Mouse (Mus musculus): ENCODE measurements at regions not wholly inside any gene's neighbourhood (a gene's known extent, or its start where the extent isn't known, plus 50 kb on each side); places are given as distances from the start of the nearest gene placed in this dataset.

DNA sequence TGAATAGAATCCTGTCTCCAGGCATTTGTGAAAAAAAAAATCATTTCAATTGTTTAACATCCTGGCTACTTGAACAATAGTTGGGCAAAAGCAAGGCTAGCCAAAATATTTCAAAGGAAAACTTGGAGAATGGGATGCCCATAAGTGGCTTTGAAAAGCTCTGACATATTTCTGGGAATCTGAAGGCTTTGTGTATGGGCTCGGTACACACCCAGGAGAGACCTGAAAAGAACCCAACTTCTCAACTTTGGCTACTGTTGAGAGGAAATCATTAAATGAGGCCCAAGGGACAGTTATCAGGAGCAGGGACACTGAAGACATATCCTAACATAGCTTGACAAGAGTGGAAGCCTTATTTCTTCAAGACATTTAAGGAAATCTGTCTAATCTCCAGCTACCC is 179.0 kb downstream of the Cxcl12 start:
- ATAC-seq (ENCODE audit: insufficient read depth, low FRiP score): no peak
- Histone ChIP-seq H3K9ac (ENCODE audit: low read length) (no peak overlapping the region), H3K4me1 (ENCODE audit: control insufficient read depth, insufficient read depth, low read length) (no peaks in the 10 kb centered on the region), H3K27ac (ENCODE audit: low read length) (no peak overlapping the region), H3K36me3 (ENCODE audit: control insufficient read depth, insufficient read depth, low read length) (no peaks in the 10 kb centered on the region), H3K4me3 (replicated peaks; ENCODE audit: low read length) (no peak overlapping the region), H3K9me3 (replicated peaks; ENCODE audit: control insufficient read depth, low read length) (no peaks in the 10 kb centered on the region), H3K27me3 (ENCODE audit: control insufficient read depth, insufficient read depth, low read length) (no peaks in the 10 kb centered on the region), H3K4me2 (ENCODE audit: low read depth, low read length) (no peak overlapping the region)
- WGBS: 87% methylated on average over 1 of the region's 1 CpGs

DNA sequence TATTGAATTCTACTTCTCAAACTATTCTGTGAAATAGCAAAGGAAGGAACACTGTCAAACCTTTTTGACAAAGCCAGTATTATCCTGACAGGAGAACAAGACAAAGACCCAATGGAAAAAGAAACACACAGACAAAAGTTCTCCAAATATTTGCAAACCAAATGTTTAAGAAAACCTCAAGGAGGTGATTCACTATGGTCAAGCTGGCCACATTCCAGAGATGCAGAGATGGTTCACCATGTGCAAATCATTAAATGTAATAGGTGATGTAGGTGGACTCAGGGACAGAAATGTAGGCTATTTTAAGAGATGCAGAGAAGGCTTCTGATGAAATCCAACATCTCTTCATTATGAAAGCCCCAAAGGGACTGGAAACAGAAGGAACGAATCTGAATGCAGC is 183.5 kb downstream of the Cxcl12 start:
- no peak for ATAC-seq (ENCODE audit: insufficient read depth, low FRiP score)
- H3K27ac ChIP-seq (ENCODE audit: low read length): no peak overlapping the region
- H3K27me3 ChIP-seq (ENCODE audit: control insufficient read depth, insufficient read depth, low read length): no peaks in the 10 kb centered on the region
- 64% methylated on average over 1 of the region's 1 CpGs for WGBS
- no peak overlapping the region for H3K4me2 ChIP-seq (ENCODE audit: low read depth, low read length)
- no peak overlapping the region for H3K4me3 ChIP-seq (replicated peaks; ENCODE audit: low read length)
- H3K4me1 ChIP-seq (ENCODE audit: control insufficient read depth, insufficient read depth, low read length): no peaks in the 10 kb centered on the region
- no peaks in the 10 kb centered on the region for H3K36me3 ChIP-seq (ENCODE audit: control insufficient read depth, insufficient read depth, low read length)
- no peaks in the 10 kb centered on the region for H3K9me3 ChIP-seq (replicated peaks; ENCODE audit: control insufficient read depth, low read length)
- H3K9ac ChIP-seq (ENCODE audit: low read length): no peak overlapping the region

DNA sequence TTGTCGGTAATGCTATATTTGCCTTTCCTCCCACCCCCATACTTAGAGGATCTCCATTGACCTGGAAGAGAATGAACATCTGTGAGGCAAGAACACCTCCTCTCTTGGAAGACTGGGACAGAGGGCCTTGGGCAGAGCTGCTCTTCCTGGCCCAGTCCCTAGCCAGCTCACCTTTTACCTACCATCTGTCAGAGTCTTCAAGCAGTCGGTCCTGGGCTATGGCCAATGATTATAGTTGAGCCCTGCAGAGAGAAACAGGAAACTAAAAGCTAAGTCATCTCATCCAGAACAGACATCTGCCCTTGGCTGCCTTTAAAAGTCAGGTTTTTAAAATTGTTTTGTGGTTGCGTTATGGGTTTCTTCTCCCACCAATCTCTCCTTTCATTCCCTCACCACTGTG is 184.8 kb downstream of the Cxcl12 start:
- Histone ChIP-seq H3K9ac (ENCODE audit: low read length) (no peak overlapping the region), H3K27ac (ENCODE audit: low read length) (no peak overlapping the region), H3K4me1 (ENCODE audit: control insufficient read depth, insufficient read depth, low read length) (no peaks in the 10 kb centered on the region), H3K9me3 (replicated peaks; ENCODE audit: control insufficient read depth, low read length) (no peaks in the 10 kb centered on the region), H3K4me2 (ENCODE audit: low read depth, low read length) (no peak overlapping the region), H3K27me3 (ENCODE audit: control insufficient read depth, insufficient read depth, low read length) (no peaks in the 10 kb centered on the region), H3K36me3 (ENCODE audit: control insufficient read depth, insufficient read depth, low read length) (no peaks in the 10 kb centered on the region), H3K4me3 (replicated peaks; ENCODE audit: low read length) (no peak overlapping the region)
- ATAC-seq (ENCODE audit: insufficient read depth, low FRiP score): no peak
- 83% methylated on average over 3 of the region's 3 CpGs for WGBS

DNA sequence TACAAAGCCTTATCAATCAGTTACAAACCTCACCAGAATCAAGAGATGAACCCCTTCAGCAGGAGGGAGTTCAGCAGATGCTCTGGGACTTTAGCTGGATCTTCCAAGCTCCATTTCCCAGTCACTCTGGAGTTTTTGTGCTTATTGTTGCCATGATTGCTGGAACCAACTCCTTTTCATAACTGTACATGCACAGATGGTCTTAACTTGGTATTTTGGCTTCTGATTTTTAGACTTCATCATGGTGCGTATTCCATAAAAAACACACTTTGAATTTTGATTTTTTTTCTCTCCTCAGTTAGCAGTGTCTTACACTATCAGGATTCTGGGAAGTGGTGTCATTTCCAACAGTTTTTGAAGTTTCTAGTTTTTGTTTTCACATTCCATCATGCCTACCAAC is 187.8 kb downstream of the Cxcl12 start:
- no peak overlapping the region for H3K27ac ChIP-seq (ENCODE audit: low read length)

DNA sequence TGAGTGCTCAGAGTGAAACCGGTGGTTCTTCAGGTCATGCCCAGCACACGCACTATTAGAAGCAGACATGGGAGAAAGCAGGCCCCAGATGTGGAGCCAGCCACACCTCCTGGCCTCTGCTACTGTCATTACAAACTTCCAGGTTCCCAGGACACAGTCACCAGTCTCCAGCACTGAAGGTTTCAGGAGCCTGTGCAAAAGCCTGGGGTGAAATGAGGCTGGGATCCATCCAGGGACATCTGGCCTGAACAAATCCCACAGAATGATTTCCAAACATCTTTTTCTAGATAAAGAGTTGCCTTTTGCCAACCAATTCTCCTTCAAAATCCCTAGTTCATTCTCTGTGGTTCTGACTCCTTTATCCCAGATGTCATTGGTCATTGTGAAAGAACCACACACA is 191.1 kb downstream of the Cxcl12 start:
- H3K9me3 ChIP-seq (replicated peaks; ENCODE audit: control insufficient read depth, low read length): no peaks in the 10 kb centered on the region
- H3K4me2 ChIP-seq (ENCODE audit: low read depth, low read length): no peak overlapping the region
- no peaks in the 10 kb centered on the region for H3K4me1 ChIP-seq (ENCODE audit: control insufficient read depth, insufficient read depth, low read length)
- no peak overlapping the region for H3K4me3 ChIP-seq (replicated peaks; ENCODE audit: low read length)
- WGBS: 79% methylated on average over 2 of the region's 2 CpGs
- H3K27ac ChIP-seq (ENCODE audit: low read length): no peak overlapping the region
- ATAC-seq (ENCODE audit: insufficient read depth, low FRiP score): no peak
- no peaks in the 10 kb centered on the region for H3K27me3 ChIP-seq (ENCODE audit: control insufficient read depth, insufficient read depth, low read length)
- H3K36me3 ChIP-seq (ENCODE audit: control insufficient read depth, insufficient read depth, low read length): no peaks in the 10 kb centered on the region
- no peak overlapping the region for H3K9ac ChIP-seq (ENCODE audit: low read length)

More for the DNA sequence above, 187.8 kb downstream of the Cxcl12 start:
- Histone ChIP-seq H3K36me3 (ENCODE audit: control insufficient read depth, insufficient read depth, low read length) (no peaks in the 10 kb centered on the region), H3K4me3 (replicated peaks; ENCODE audit: low read length) (no peak overlapping the region), H3K9ac (ENCODE audit: low read length) (no peak overlapping the region), H3K4me1 (ENCODE audit: control insufficient read depth, insufficient read depth, low read length) (no peaks in the 10 kb centered on the region), H3K9me3 (replicated peaks; ENCODE audit: control insufficient read depth, low read length) (no peaks in the 10 kb centered on the region), H3K27me3 (ENCODE audit: control insufficient read depth, insufficient read depth, low read length) (no peaks in the 10 kb centered on the region), H3K4me2 (ENCODE audit: low read depth, low read length) (no peak overlapping the region)
- WGBS: 98% methylated on average over 1 of the region's 1 CpGs
- ATAC-seq (ENCODE audit: insufficient read depth, low FRiP score): no peak

DNA sequence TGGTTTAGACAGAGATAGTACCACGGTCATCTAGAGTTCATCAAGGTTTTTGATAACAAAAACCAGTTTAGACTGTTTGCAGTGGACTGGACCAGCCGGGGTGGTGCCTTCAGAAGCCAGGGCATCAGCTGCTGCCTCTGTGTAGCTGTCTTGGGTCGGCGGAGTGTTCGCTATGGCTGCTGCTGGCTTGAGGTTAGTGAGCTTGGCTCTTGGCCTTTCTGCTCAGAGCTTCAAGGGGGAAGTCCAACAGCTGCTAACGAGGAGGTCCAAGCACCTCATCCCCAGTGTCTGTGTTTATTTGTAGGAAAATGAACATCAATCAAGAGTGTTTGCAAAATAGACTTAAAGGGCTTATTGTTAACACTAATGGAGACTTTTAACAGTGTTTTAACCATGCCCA is 198.2 kb downstream of the Cxcl12 start:
- ATAC-seq (ENCODE audit: insufficient read depth, low FRiP score): no peak
- H3K9ac ChIP-seq (ENCODE audit: low read length): no peak overlapping the region
- H3K27me3 ChIP-seq (ENCODE audit: control insufficient read depth, insufficient read depth, low read length): no peaks in the 10 kb centered on the region
- no peaks in the 10 kb centered on the region for H3K4me1 ChIP-seq (ENCODE audit: control insufficient read depth, insufficient read depth, low read length)
- no peak overlapping the region for H3K4me3 ChIP-seq (replicated peaks; ENCODE audit: low read length)
- H3K36me3 ChIP-seq (ENCODE audit: control insufficient read depth, insufficient read depth, low read length): no peaks in the 10 kb centered on the region
- WGBS: 55% methylated on average over 6 of the region's 6 CpGs
- no peak overlapping the region for H3K4me2 ChIP-seq (ENCODE audit: low read depth, low read length)
- H3K27ac ChIP-seq (ENCODE audit: low read length): no peak overlapping the region
- no peaks in the 10 kb centered on the region for H3K9me3 ChIP-seq (replicated peaks; ENCODE audit: control insufficient read depth, low read length)

DNA sequence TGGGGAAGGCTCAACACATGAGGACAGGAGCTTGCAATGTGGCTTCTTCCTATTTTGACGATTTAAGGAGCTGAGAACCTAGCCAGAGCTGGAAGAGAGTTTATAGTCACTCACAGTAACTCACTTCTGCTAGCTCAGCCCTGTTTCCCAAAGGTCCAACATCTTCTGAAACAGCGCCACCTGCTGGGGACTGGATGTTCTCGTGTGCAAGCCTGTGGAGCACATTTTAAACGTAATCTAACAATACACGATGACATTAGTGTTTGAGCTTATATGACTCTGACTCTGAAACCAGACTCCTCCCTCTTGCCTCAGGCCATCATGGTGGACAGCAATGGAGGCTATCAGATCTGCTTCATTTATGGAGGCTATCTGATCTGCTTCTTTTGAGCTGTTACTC is 207.7 kb downstream of the Cxcl12 start:
- 94% methylated on average over 5 of the region's 5 CpGs for WGBS
- Histone ChIP-seq H3K9me3 (replicated peaks; ENCODE audit: control insufficient read depth, low read length) (peaks cover 6% of the 10 kb centered on the region; the same call in 1 of the 2 replicates), H3K9ac (ENCODE audit: low read length) (no peak overlapping the region), H3K27me3 (ENCODE audit: control insufficient read depth, insufficient read depth, low read length) (no peaks in the 10 kb centered on the region), H3K4me1 (ENCODE audit: control insufficient read depth, insufficient read depth, low read length) (no peaks in the 10 kb centered on the region), H3K4me3 (replicated peaks; ENCODE audit: low read length) (no peak overlapping the region), H3K36me3 (ENCODE audit: control insufficient read depth, insufficient read depth, low read length) (no peaks in the 10 kb centered on the region), H3K4me2 (ENCODE audit: low read depth, low read length) (no peak overlapping the region), H3K27ac (ENCODE audit: low read length) (no peak overlapping the region)
- ATAC-seq (ENCODE audit: insufficient read depth, low FRiP score): no peak

DNA sequence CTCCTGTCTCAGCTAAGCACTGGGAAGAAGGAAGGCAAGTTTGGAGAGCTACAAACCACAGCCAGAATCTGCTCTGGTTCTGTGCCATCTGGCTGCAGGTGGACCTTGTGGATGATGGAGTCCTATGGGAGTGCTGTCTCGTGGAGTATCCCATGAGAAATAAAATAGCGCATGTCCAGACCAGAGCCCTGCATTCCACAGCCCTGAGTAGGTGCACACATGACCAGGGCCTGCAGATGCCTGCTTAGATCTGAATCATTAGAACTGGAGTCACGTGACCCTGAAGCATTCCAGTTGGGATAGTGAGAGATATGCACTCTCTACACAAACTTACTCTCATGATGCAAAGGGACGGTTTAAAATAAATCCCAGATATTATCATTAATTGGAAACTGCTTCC is 211.6 kb downstream of the Cxcl12 start:
- Histone ChIP-seq H3K36me3 (ENCODE audit: control insufficient read depth, insufficient read depth, low read length) (no peaks in the 10 kb centered on the region), H3K9me3 (replicated peaks; ENCODE audit: control insufficient read depth, low read length) (peaks cover 6% of the 10 kb centered on the region; the same call in 1 of the 2 replicates), H3K27me3 (ENCODE audit: control insufficient read depth, insufficient read depth, low read length) (no peaks in the 10 kb centered on the region), H3K4me1 (ENCODE audit: control insufficient read depth, insufficient read depth, low read length) (no peaks in the 10 kb centered on the region), H3K27ac (ENCODE audit: low read length) (no peak overlapping the region), H3K4me2 (ENCODE audit: low read depth, low read length) (no peak overlapping the region), H3K9ac (ENCODE audit: low read length) (no peak overlapping the region), H3K4me3 (replicated peaks; ENCODE audit: low read length) (no peak overlapping the region)
- no peak for ATAC-seq (ENCODE audit: insufficient read depth, low FRiP score)
- WGBS: 70% methylated on average over 4 of the region's 4 CpGs

DNA sequence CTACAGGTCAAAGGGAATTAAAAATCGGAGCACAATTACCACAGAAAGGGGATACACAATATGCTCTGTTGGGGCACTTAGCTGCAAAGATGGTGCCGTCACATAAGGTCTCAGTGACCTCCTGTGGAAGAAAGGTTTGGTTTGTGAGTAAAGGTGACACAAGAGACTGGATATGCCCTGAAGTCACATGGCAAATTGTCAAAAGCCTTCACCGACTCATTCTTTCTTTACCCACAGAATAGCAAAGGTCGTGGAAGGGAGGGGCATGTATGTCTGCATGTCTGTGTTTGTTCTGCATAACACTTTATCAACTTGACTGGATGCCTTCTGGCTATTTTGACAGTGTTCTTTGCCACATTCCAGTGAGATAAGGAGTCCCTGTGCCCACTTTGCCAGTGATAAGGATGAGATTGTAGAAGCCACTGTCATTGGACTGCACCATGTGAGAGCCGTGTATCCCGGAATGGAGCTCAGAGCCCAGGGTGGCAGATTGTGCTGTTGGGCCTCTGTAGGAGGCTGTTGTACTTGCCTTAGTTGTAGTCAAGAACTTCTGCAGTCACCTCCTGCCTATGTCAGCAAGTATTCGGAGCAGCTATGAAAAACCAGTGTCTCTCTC is 222.0 kb downstream of the Cxcl12 start:
- H3K27ac ChIP-seq (ENCODE audit: low read length): no peak overlapping the region
- H3K4me2 ChIP-seq (ENCODE audit: low read depth, low read length): no peak overlapping the region
- ATAC-seq (ENCODE audit: insufficient read depth, low FRiP score): no peak
- no peak overlapping the region for H3K9ac ChIP-seq (ENCODE audit: low read length)
- no peaks in the 10 kb centered on the region for H3K36me3 ChIP-seq (ENCODE audit: control insufficient read depth, insufficient read depth, low read length)
- WGBS: 65% methylated on average over 7 of the region's 7 CpGs
- no peak overlapping the region for H3K4me3 ChIP-seq (replicated peaks; ENCODE audit: low read length)
- no peaks in the 10 kb centered on the region for H3K4me1 ChIP-seq (ENCODE audit: control insufficient read depth, insufficient read depth, low read length)
- H3K9me3 ChIP-seq (replicated peaks; ENCODE audit: control insufficient read depth, low read length): no peaks in the 10 kb centered on the region
- H3K27me3 ChIP-seq (ENCODE audit: control insufficient read depth, insufficient read depth, low read length): no peaks in the 10 kb centered on the region

DNA sequence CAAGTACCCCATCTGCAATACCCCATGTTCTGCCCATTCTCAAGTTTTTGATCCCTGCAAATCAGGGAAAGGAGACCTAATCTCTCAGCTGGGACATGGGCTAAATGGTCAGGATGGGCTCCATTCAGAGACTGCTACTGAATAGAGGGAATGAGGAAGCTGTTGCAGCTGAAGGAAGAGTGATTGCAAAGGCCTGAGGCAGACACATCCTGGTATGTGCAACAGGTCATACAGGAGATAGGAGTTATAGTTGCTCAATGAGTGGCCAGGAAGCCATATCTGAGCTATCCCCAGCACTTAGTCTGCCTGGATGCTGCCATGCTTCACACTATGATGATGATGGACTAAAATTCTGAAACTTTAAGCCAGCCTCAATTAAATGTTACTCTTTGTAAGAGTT is 225.1 kb downstream of the Cxcl12 start:
- no peaks in the 10 kb centered on the region for H3K4me1 ChIP-seq (ENCODE audit: control insufficient read depth, insufficient read depth, low read length)
- H3K9me3 ChIP-seq (replicated peaks; ENCODE audit: control insufficient read depth, low read length): no peaks in the 10 kb centered on the region

More for the DNA sequence above, 225.1 kb downstream of the Cxcl12 start:
- no peaks in the 10 kb centered on the region for H3K27me3 ChIP-seq (ENCODE audit: control insufficient read depth, insufficient read depth, low read length)
- H3K27ac ChIP-seq (ENCODE audit: low read length): no peak overlapping the region
- H3K9ac ChIP-seq (ENCODE audit: low read length): no peak overlapping the region
- no peak overlapping the region for H3K4me2 ChIP-seq (ENCODE audit: low read depth, low read length)
- no peak for ATAC-seq (ENCODE audit: insufficient read depth, low FRiP score)
- H3K4me3 ChIP-seq (replicated peaks; ENCODE audit: low read length): no peak overlapping the region
- no peaks in the 10 kb centered on the region for H3K36me3 ChIP-seq (ENCODE audit: control insufficient read depth, insufficient read depth, low read length)
